Mouse (Mus musculus) bone marrow, adult 2 months (tissue): ENCODE results near the gene Rad50.

Experiments
- CTCF ChIP-seq: fragments of 200-500 bp; IDR thresholded peaks from 2 replicates; pipeline ENCODE4 v1.5.1; 2011; ENCODE audit warnings: low read length, control low read depth; ENCODE audit not compliant: control insufficient read depth, insufficient read depth
- POLR2A ChIP-seq: fragments of 200-500 bp; IDR thresholded peaks from 2 replicates; pipeline ENCODE4 v1.6.1; 2011; ENCODE audit warnings: low read depth, mild to moderate bottlenecking, control low read depth, low read length, borderline replicate concordance; ENCODE audit not compliant: control insufficient read depth

DNA sequence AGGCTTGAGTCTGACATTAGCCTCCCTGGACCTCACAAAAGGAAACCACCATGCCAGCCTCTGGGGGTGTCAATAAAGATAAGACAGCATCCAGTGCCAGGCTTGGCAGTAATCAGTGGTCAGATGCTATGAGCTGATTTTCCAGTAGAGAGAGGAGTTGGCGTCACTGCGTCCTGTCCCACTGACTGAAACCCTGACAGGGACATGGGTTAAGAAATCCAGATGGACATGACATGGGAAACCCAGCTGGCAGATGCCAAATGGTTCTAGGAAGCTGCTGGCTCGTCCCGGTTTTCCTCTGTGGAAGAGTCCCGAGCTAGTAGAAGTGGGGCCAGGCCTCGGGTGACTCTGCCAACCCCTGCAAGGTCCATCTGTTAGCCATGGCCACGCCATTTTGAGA lies 73.5 kb downstream of the Rad50 start:
- TF ChIP-seq CTCF (no peak), POLR2A (no peak)
